Mouse (Mus musculus): ENCODE measurements at regions not wholly inside any gene's neighbourhood (a gene's known extent, or its start where the extent isn't known, plus 50 kb on each side); places are given as distances from the start of the nearest gene placed in this dataset.

- no peak for DNase-seq (ENCODE audit: low read depth, low spot score)
- H3K27me3 ChIP-seq (ENCODE audit: control insufficient read depth, insufficient read depth, low read length, poor library complexity, severe bottlenecking) = no peaks in the 10 kb centered on the region
- H3K36me3 ChIP-seq (ENCODE audit: control insufficient read depth, insufficient read depth, low read length, poor library complexity, severe bottlenecking) = no peaks in the 10 kb centered on the region
Observed at GRCm38 (mm10) chr13:102391911-102392310, 301.4 kb upstream of the Cd180 start.

- Histone ChIP-seq H3K27me3 (ENCODE audit: control insufficient read depth, insufficient read depth, low read length, poor library complexity, severe bottlenecking) (no peaks in the 10 kb centered on the region), H3K36me3 (ENCODE audit: control insufficient read depth, insufficient read depth, low read length, poor library complexity, severe bottlenecking) (no peaks in the 10 kb centered on the region)
- DNase-seq (ENCODE audit: low read depth, low spot score) = no peak
Observed at GRCm38 (mm10) chr13:102392868-102393661, 300.3 kb upstream of the Cd180 start.

- no peaks in the 10 kb centered on the region for H3K36me3 ChIP-seq (ENCODE audit: control insufficient read depth, insufficient read depth, low read length, poor library complexity, severe bottlenecking)
- no peak for DNase-seq (ENCODE audit: low read depth, low spot score)
- no peaks in the 10 kb centered on the region for H3K27me3 ChIP-seq (ENCODE audit: control insufficient read depth, insufficient read depth, low read length, poor library complexity, severe bottlenecking)
Observed at GRCm38 (mm10) chr13:102393662-102393970, 299.7 kb upstream of the Cd180 start.

- Histone ChIP-seq H3K27me3 (ENCODE audit: control insufficient read depth, insufficient read depth, low read length, poor library complexity, severe bottlenecking) (no peaks in the 10 kb centered on the region), H3K36me3 (ENCODE audit: control insufficient read depth, insufficient read depth, low read length, poor library complexity, severe bottlenecking) (no peaks in the 10 kb centered on the region)
- no peak for DNase-seq (ENCODE audit: low read depth, low spot score)
Observed at GRCm38 (mm10) chr13:102394057-102394456, 299.3 kb upstream of the Cd180 start.

- Histone ChIP-seq H3K27me3 (ENCODE audit: control insufficient read depth, insufficient read depth, low read length, poor library complexity, severe bottlenecking) (no peaks in the 10 kb centered on the region), H3K36me3 (ENCODE audit: control insufficient read depth, insufficient read depth, low read length, poor library complexity, severe bottlenecking) (no peaks in the 10 kb centered on the region)
- no peak for DNase-seq (ENCODE audit: low read depth, low spot score)
Observed at GRCm38 (mm10) chr13:102397411-102397810, 295.9 kb upstream of the Cd180 start.

- Histone ChIP-seq H3K27me3 (ENCODE audit: control insufficient read depth, insufficient read depth, low read length, poor library complexity, severe bottlenecking) (no peaks in the 10 kb centered on the region), H3K36me3 (ENCODE audit: control insufficient read depth, insufficient read depth, low read length, poor library complexity, severe bottlenecking) (no peaks in the 10 kb centered on the region)
- DNase-seq (ENCODE audit: low read depth, low spot score) = no peak
Observed at GRCm38 (mm10) chr13:102411840-102412239, 281.5 kb upstream of the Cd180 start.

- Histone ChIP-seq H3K36me3 (ENCODE audit: control insufficient read depth, insufficient read depth, low read length, poor library complexity, severe bottlenecking) (no peaks in the 10 kb centered on the region), H3K27me3 (ENCODE audit: control insufficient read depth, insufficient read depth, low read length, poor library complexity, severe bottlenecking) (no peaks in the 10 kb centered on the region)
- DNase-seq (ENCODE audit: low read depth, low spot score) = no peak
Observed at GRCm38 (mm10) chr13:102434372-102434954, 258.9 kb upstream of the Cd180 start.

- Histone ChIP-seq H3K27me3 (ENCODE audit: control insufficient read depth, insufficient read depth, low read length, poor library complexity, severe bottlenecking) (no peaks in the 10 kb centered on the region), H3K36me3 (ENCODE audit: control insufficient read depth, insufficient read depth, low read length, poor library complexity, severe bottlenecking) (no peaks in the 10 kb centered on the region)
- no peak for DNase-seq (ENCODE audit: low read depth, low spot score)
Observed at GRCm38 (mm10) chr13:102442676-102443075, 250.7 kb upstream of the Cd180 start.

- H3K36me3 ChIP-seq (ENCODE audit: control insufficient read depth, insufficient read depth, low read length, poor library complexity, severe bottlenecking) = no peaks in the 10 kb centered on the region
- DNase-seq (ENCODE audit: low read depth, low spot score) = no peak
- H3K27me3 ChIP-seq (ENCODE audit: control insufficient read depth, insufficient read depth, low read length, poor library complexity, severe bottlenecking) = no peaks in the 10 kb centered on the region
Observed at GRCm38 (mm10) chr13:102447310-102447709, 246.0 kb upstream of the Cd180 start.

- Histone ChIP-seq H3K36me3 (ENCODE audit: control insufficient read depth, insufficient read depth, low read length, poor library complexity, severe bottlenecking) (no peaks in the 10 kb centered on the region), H3K27me3 (ENCODE audit: control insufficient read depth, insufficient read depth, low read length, poor library complexity, severe bottlenecking) (no peaks in the 10 kb centered on the region)
- DNase-seq (ENCODE audit: low read depth, low spot score) = no peak
Observed at GRCm38 (mm10) chr13:102449416-102450121, 243.8 kb upstream of the Cd180 start.

- no peaks in the 10 kb centered on the region for H3K36me3 ChIP-seq (ENCODE audit: control insufficient read depth, insufficient read depth, low read length, poor library complexity, severe bottlenecking)
- H3K27me3 ChIP-seq (ENCODE audit: control insufficient read depth, insufficient read depth, low read length, poor library complexity, severe bottlenecking) = no peaks in the 10 kb centered on the region
- DNase-seq (ENCODE audit: low read depth, low spot score) = no peak
Observed at GRCm38 (mm10) chr13:102451176-102451575, 242.2 kb upstream of the Cd180 start.

- no peak for DNase-seq (ENCODE audit: low read depth, low spot score)
- H3K36me3 ChIP-seq (ENCODE audit: control insufficient read depth, insufficient read depth, low read length, poor library complexity, severe bottlenecking) = no peaks in the 10 kb centered on the region
- no peaks in the 10 kb centered on the region for H3K27me3 ChIP-seq (ENCODE audit: control insufficient read depth, insufficient read depth, low read length, poor library complexity, severe bottlenecking)
Observed at GRCm38 (mm10) chr13:102458711-102459110, 234.6 kb upstream of the Cd180 start.

GRCm38 (mm10) chr13:102463993-102464392 lies 229.4 kb upstream of the Cd180 start:
- no peak for DNase-seq (ENCODE audit: low read depth, low spot score)
- H3K36me3 ChIP-seq (ENCODE audit: control insufficient read depth, insufficient read depth, low read length, poor library complexity, severe bottlenecking) = no peaks in the 10 kb centered on the region
- H3K27me3 ChIP-seq (ENCODE audit: control insufficient read depth, insufficient read depth, low read length, poor library complexity, severe bottlenecking) = no peaks in the 10 kb centered on the region

- H3K36me3 ChIP-seq (ENCODE audit: control insufficient read depth, insufficient read depth, low read length, poor library complexity, severe bottlenecking) = no peaks in the 10 kb centered on the region
- H3K27me3 ChIP-seq (ENCODE audit: control insufficient read depth, insufficient read depth, low read length, poor library complexity, severe bottlenecking) = no peaks in the 10 kb centered on the region
- DNase-seq (ENCODE audit: low read depth, low spot score) = no peak
Observed at GRCm38 (mm10) chr13:102481906-102482305, 211.5 kb upstream of the Cd180 start.

GRCm38 (mm10) chr13:102482451-102482850 lies 210.9 kb upstream of the Cd180 start:
- DNase-seq (ENCODE audit: low read depth, low spot score) = no peak
- Histone ChIP-seq H3K27me3 (ENCODE audit: control insufficient read depth, insufficient read depth, low read length, poor library complexity, severe bottlenecking) (no peaks in the 10 kb centered on the region), H3K36me3 (ENCODE audit: control insufficient read depth, insufficient read depth, low read length, poor library complexity, severe bottlenecking) (no peaks in the 10 kb centered on the region)
